Mouse (Mus musculus) skeletal muscle tissue, adult 2 months (tissue): ENCODE results near the gene Stub1.

ENCODE experiments used
- DNase-seq: peaks from one replicate; pipeline ENCODE4 v3.0.0-alpha.2; 2012; ENCODE audit warnings: low read depth, low spot score

Stub1 gene

GRCm38 (mm10) chr17:25791843-25792527 is 41.2 kb downstream of the Stub1 start:
- peak; percentile 60 for DNase-seq

- no peak for DNase-seq
Observed at GRCm38 (mm10) chr17:25791320-25791842, 41.8 kb downstream of the Stub1 start.

GRCm38 (mm10) chr17:25786781-25787504 is 46.3 kb downstream of the Stub1 start:
- no peak for DNase-seq

- no peak for DNase-seq
Observed at GRCm38 (mm10) chr17:25786280-25786679, 46.9 kb downstream of the Stub1 start, which contains the start of gene Ccdc78. TSS of gene Ccdc78 (plus strand) at chr17:25786580.

- peak; percentile 96 for DNase-seq
Observed at GRCm38 (mm10) chr17:25785281-25785745, 47.9 kb downstream of the Stub1 start, which contains the start of gene Haghl. TSS of gene Haghl (minus strand) at chr17:25785673.

- no peak for DNase-seq
Observed at GRCm38 (mm10) chr17:25783861-25784574, 49.2 kb downstream of the Stub1 start.

- no peak for DNase-seq
Observed at GRCm38 (mm10) chr17:25783086-25783485, 50.1 kb downstream of the Stub1 start.

- no peak for DNase-seq
Observed at GRCm38 (mm10) chr17:25781339-25781738, 51.9 kb downstream of the Stub1 start.
